Mouse (Mus musculus): ENCODE measurements at regions not wholly inside any gene's neighbourhood (a gene's known extent, or its start where the extent isn't known, plus 50 kb on each side); places are given as distances from the start of the nearest gene placed in this dataset.

- DNase-seq (ENCODE audit: low spot score in 2 of 2) = no peak
Measured at GRCm38 (mm10) chr16:73835715-73836440, 575.7 kb downstream of the Robo2 start.

DNA sequence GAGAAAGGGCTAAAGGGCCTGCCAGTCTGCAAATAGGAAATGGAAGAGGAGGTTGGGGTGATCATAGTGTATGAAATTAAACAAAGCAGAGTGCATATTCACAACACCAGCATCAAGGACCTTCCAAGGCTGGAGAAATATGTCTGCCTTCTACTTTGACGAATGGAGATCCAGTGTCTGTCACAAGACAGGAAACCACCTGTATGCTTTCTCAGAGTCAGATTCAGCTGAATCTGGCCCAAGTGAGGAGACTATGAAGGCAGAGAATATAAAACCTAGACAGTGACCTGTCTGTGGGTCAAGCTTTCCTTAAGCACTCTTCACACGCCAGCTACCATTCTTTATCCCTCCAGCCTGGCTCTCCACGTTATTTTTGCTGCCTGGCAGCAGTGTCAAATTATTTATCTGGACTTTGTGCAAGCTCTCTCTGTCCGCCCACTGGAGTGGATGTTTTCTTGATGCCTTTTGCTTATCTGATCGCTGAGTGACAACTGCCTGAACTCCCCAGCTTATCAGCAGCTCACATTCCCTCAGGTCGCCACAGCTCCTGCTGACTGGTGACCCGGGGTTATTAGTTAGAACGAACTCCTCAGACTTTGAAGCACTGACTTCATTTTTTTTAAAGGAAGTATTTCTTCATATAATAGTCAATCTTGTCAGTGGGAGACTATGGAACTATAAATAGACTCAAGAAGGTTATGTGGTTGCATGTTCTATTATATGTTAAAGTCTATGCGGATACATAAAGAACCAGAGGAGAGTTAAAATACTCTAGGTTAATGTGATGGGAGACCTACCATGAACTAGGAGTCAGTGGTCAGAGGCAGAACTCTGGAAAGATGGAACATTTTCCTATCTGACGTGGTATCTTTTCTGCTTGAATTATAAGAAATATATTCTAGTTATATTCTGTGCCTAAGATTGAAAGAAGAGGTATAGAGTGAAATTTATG lies 590.0 kb downstream of the Robo2 start:
- no peak for DNase-seq (ENCODE audit: low spot score in 2 of 2)

DNA sequence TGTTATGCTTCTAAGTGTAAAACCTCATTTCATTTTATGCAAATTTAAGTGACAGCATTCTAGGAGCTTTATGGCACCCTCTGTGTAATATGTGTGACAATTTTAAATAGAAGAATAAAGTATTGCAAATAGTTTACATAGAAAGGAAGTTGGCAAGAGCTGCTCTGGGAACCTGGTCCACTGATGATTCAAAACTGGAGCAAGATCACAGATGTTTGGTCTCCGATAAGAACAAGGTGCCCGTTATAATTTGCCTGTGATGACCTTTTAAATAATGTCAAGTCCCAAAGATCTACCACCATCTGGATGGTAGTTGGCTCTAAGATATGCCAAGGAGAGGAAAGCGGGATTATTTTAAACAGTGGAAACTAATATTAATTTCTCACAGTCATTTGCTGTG lies 607.1 kb downstream of the Robo2 start:
- DNase-seq (ENCODE audit: low spot score in 2 of 2) = no peak

- no peak for DNase-seq (ENCODE audit: low spot score in 2 of 2)
Measured at GRCm38 (mm10) chr16:73796528-73797171, 615.0 kb downstream of the Robo2 start.

DNA sequence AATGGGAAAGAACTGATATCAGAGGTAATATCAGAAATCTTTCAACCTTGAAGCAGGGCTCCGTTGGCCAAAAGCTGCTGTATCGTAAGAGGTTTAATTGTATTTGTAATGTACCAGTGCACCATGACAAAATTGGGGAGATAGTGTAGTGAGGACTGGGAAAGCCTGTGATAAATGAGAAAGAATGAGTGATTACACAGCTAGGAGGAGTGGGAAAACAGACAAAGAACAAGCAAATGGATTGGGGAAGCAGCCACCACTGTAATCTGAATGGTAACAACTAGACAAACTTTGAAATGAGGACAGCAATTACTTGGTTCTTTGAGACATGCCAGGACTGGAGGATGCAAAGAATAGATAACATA lies 626.6 kb downstream of the Robo2 start:
- DNase-seq (ENCODE audit: low spot score in 2 of 2) = no peak

GRCm38 (mm10) chr16:73784296-73785073 lies 627.1 kb downstream of the Robo2 start:
- peak in 1 of 2 experiments; percentile 15 for DNase-seq (ENCODE audit: low spot score in 2 of 2)

GRCm38 (mm10) chr16:73772454-73772853 lies 639.2 kb downstream of the Robo2 start:
- DNase-seq (ENCODE audit: low spot score in 2 of 2) = no peak

- no peak for DNase-seq (ENCODE audit: low spot score in 2 of 2)
Measured at GRCm38 (mm10) chr16:73770440-73770856, 641.2 kb downstream of the Robo2 start.

- no peak for DNase-seq (ENCODE audit: low spot score in 2 of 2)
Measured at GRCm38 (mm10) chr16:73769729-73770128, 641.9 kb downstream of the Robo2 start.

- no peak for DNase-seq (ENCODE audit: low spot score in 2 of 2)
Measured at GRCm38 (mm10) chr16:73768706-73769105, 642.9 kb downstream of the Robo2 start.

DNA sequence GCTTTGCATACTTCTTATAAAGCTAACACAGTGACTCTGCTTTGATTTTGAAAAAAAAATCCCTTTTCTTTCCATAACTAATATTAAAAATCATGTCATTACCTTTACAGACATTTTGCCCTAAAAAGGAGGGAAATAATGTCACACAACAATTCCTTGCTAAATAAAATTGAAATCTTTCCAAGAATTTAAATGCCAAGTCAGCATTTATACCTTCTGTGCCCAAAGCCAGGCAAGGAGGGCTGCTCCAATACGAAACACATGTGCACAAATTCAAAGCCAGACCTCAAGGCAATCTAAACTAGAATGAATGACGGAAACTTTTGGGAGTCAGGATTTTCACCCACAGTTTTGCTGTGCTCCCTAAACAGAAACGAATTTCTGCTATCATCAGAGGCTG lies 646.4 kb downstream of the Robo2 start:
- DNase-seq (ENCODE audit: low spot score in 2 of 2) = no peak

- no peak for DNase-seq (ENCODE audit: low spot score in 2 of 2)
Measured at GRCm38 (mm10) chr16:73760921-73761320, 650.7 kb downstream of the Robo2 start.

DNA sequence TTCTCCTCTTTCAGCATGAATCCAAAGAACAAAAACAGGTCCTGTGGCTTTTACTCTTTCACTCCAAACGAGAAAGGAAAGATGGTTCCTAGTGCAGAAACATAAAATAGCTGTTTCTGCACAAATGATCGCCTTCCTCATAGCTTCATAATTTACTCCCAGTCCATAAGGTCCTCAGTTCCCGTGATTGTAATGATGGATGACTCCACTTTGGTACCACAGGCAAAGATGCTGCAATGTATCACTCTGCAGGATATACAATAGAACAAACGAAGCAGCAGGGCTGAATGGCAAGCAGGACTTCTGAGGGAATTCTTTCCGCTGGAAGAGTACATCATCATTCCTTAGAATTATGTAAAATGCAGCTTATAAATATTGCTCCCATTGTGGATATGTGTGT lies 652.8 kb downstream of the Robo2 start:
- no peak for DNase-seq (ENCODE audit: low spot score in 2 of 2)

- no peak for DNase-seq (ENCODE audit: low spot score in 2 of 2)
Measured at GRCm38 (mm10) chr16:73754302-73754701, 657.3 kb downstream of the Robo2 start.

DNA sequence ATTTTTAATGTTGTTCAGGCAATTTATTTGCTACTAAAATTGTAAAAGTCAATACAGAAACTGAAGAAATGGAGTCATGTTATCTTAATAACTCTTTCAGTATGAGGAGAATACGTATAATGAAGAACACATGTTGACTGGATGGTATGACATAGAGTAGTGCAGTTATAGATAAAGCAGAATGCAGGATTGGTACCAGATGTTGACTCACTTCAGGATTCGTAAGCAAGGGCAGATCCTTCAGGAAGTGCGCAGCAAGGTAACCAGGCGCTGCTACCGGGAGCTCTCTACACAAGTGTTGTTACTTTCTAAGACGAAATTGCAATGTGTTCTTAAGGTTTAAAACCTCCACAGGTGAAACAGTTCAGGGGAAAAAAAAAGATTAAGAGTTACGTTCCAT lies 683.3 kb downstream of the Robo2 start:
- no peak for DNase-seq (ENCODE audit: low spot score in 2 of 2)

DNA sequence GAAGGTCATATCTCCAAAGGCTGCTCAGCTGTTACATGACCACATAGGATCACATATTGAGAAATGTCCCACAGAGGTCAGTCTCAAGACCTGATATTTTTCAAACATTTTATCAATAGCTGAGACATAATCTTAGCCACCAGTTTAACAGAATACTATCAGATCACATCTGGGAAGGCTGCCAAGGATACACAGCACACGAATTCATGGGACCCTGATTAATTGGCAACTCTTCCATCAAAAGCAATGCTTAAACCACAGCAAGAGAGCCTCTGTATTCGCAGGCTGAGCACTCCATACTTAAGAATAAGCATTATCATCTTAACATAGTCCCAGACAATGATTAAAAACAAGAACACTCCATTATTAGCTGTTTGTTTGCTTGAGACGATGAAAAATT lies 691.9 kb downstream of the Robo2 start:
- DNase-seq (ENCODE audit: low spot score in 2 of 2) = no peak

DNA sequence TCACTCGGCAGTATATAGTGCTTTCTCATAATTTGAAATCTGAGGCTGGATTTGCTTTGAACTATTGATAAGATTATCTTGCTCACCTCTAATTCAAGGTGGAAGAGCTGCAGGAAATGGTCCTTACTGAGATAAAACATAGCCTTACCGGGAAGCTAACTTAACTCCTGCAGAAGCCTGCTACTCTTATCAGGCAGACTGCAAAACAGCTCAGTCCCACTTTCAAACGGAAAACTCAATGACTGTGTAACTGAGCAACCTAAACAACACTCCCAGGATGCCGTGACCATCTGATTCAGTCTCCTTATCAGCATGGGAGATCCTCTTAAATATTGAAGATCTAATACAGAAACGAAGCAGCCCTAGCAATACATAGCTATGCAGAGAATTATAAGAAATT lies 695.3 kb downstream of the Robo2 start:
- no peak for DNase-seq (ENCODE audit: low spot score in 2 of 2)

GRCm38 (mm10) chr16:73707051-73707450 lies 704.6 kb downstream of the Robo2 start:
- peak in 1 of 2 experiments; percentile 5 for DNase-seq (ENCODE audit: low spot score in 2 of 2)

DNA sequence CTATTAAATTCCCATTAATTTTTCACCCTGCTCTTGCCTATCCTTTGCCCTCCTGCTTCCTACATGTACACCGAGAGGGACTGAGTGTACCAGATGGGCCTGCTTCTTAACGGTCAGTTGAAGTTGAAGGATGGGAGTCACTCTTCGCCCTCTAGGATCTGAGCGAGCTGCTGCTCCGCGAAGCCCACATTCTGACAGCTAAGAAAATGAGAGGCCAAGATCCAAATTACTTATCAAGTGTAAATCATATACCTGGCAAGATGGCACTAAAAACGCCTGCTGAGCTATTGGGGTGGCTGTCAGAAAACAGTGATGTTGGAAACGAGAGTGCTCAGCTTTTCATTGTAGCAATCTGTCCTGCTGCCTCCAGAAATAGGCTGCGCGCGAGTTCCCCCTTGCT lies 722.4 kb downstream of the Robo2 start:
- no peak for DNase-seq (ENCODE audit: low spot score in 2 of 2)

GRCm38 (mm10) chr16:73679804-73680203 lies 731.8 kb downstream of the Robo2 start:
- no peak for DNase-seq (ENCODE audit: low spot score in 2 of 2)

- no peak for DNase-seq (ENCODE audit: low spot score in 2 of 2)
Measured at GRCm38 (mm10) chr16:73670516-73670915, 741.1 kb downstream of the Robo2 start.

Measured in left cerebral cortex, adult 18-20 months (tissue).